7 mouse cellular contexts compared by ENCODE assay signal in the genomic region with DNA sequence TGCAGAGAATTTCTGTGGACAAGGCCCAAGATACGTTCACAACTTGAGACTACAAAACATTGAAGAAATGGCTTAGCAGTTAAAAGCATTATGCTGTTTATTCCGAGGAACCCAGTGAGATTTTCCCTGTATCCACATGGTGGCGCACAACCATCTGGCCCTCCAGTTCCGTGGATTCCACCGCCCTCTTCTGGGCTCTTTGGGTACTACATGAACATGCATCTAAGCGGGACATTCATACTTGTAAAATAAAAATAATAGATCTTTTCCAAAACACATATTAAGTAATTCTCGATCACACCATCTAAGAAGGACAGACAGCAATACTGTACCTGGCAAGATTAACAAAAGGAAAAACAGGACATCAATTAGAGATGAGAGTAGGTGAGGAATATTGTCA. TPM values are rescaled to one million over a fixed set of nuclear protein-coding genes. Genes with fewer than 3 reads are reported as not detected.
DNase-seq lines count a peak whose midpoint lies in the region; ATAC-seq and TF ChIP-seq lines count a peak whose summit lies in the region.

No protein-coding gene starts in this region.

- intact Hi-C loops in heart, postnatal 36 days (cut with DNase I) = loop anchor here (1.0 to 10.0 kb wide), 4 partner anchors 95 to 438 kb away; no protein-coding TSS in a partner anchor

- TF ChIP-seq CTCF in liver, embryonic 14.5 days (IDR thresholded peaks at IDR 0.05; ENCODE audit: low read depth) = peak; percentile 96

- no peaks in the 10 kb centered on the region for H3K9me3 ChIP-seq in neural tube, embryonic 15.5 days (replicated peaks)
- no peaks in the 10 kb centered on the region for H3K9me3 ChIP-seq in liver, embryonic 14.5 days (ENCODE audit: control insufficient read depth, low read length)

- no peak overlapping the region for H3K27ac ChIP-seq in neural tube, embryonic 15.5 days (replicated peaks)
- H3K27ac ChIP-seq in liver, embryonic 14.5 days = no peak overlapping the region

- TF ChIP-seq EP300 in liver, embryonic 14.5 days (IDR thresholded peaks at IDR 0.05; ENCODE audit: low read depth) = no peak

- WGBS in neural tube, embryonic 15.5 days = 26% methylated on average over 7 of the region's 7 CpGs
- WGBS in liver, embryonic 14.5 days (ENCODE audit: insufficient replicate concordance) = 15% methylated on average over 7 of the region's 7 CpGs

- H3K4me1 ChIP-seq in neural tube, embryonic 15.5 days = no peaks in the 10 kb centered on the region
- H3K4me1 ChIP-seq in liver, embryonic 14.5 days (replicated peaks; ENCODE audit: control insufficient read depth in 2 of 2, insufficient read depth in 2 of 2, low read length in 1 of 2) = no peaks in the 10 kb centered on the region

- no peak overlapping the region for H3K4me2 ChIP-seq in neural tube, embryonic 15.5 days
- H3K4me2 ChIP-seq in liver, embryonic 14.5 days (ENCODE audit: low read depth) = no peak overlapping the region

- DNase-seq in neural tube, embryonic 10.5 days (ENCODE audit: extremely low spot score, low spot score) = peak; percentile 61
- peak; percentile 72 for DNase-seq in embryo, embryonic 10 days (ENCODE audit: low spot score)
- DNase-seq in heart, postnatal 36 days = peak; percentile 82 to 86
- DNase-seq in liver, embryonic 14.5 days (ENCODE audit: low read depth in 3 of 3, low spot score in 3 of 3) = peak; percentile 49 to 58 (median 57)
- peak; percentile 56 to 79 for DNase-seq in right cerebral cortex, postnatal 10 days (ENCODE audit: low spot score in 2 of 2)

- no peaks in the 10 kb centered on the region for H3K36me3 ChIP-seq in neural tube, embryonic 15.5 days
- H3K36me3 ChIP-seq in liver, embryonic 14.5 days (replicated peaks; ENCODE audit: control insufficient read depth, insufficient read depth, low read depth) = no peaks in the 10 kb centered on the region

- no peak overlapping the region for H3K4me3 ChIP-seq in neural tube, embryonic 15.5 days (replicated peaks)
- H3K4me3 ChIP-seq in liver, embryonic 14.5 days (ENCODE audit: insufficient read depth in 1 of 2, low read depth in 2 of 2, low read length in 2 of 2) = no peak overlapping the region

- no peaks in the 10 kb centered on the region for H3K27me3 ChIP-seq in neural tube, embryonic 15.5 days (replicated peaks)
- no peaks in the 10 kb centered on the region for H3K27me3 ChIP-seq in liver, embryonic 14.5 days (ENCODE audit: control insufficient read depth, insufficient read depth, low read length)

- ATAC-seq in neural tube, embryonic 15.5 days (ENCODE audit: low FRiP score) = no peak
- ATAC-seq in activated CD4-positive, CD25-positive, alpha-beta regulatory T cell, adult 4 months = peak; percentile 84
- ATAC-seq in liver, embryonic 14.5 days (ENCODE audit: insufficient read depth) = no peak

- H3K9ac ChIP-seq in neural tube, embryonic 15.5 days (replicated peaks) = no peak overlapping the region
- H3K9ac ChIP-seq in liver, embryonic 14.5 days (replicated peaks) = no peak overlapping the region

RNA-seq across cellular contexts. Expression of a gene that starts 27.3 kb away (rescaled TPM):
- polyA plus RNA-seq in neural tube, embryonic 15.5 days (2015; fragmentation: Nextera tagmentation; extraction: Ambion mirVana) = 2.5 and 4.9 TPM in 2 replicates
- not detected for polyA plus RNA-seq in activated CD4-positive, CD25-positive, alpha-beta regulatory T cell, adult 4 months (2017; shearing (Covaris generic))
- total RNA-seq in heart, postnatal 36 days (2021) = 100 to 1,000 TPM in 1 of 2 experiments, 10 to 100 TPM in 1; 82.5 to 111 TPM
- 1.4 and 2.0 TPM in 2 replicates for polyA plus RNA-seq in liver, embryonic 14.5 days (2012; rRNA removed)
- polyA plus RNA-seq in liver, embryonic 14.5 days (2014; fragmentation: Nextera tagmentation; extraction: Ambion mirVana) = 0.32 and 0.37 TPM in 2 replicates
